In the genomic region with DNA sequence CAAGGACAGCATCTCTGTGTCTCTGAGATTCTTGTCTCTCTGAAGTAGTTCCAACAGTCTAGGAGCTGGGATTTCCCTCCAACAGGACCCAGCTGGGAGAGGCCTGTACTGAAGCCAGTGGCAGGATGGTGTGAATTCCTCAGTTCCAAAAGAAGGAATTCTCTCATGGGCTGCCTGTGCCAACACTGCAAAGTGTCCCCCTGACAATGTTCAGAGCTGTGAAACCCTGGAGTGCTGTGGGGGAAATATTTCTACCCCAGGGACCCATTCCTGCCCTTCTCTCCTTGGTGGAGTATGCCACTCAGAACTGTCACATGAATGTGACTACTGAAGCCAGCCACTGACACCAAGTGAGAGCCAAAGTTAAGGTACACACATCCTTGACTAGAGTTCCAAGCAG, we compare ENCODE assay signal across 17 mouse cellular contexts. TPM values are rescaled to one million over a fixed set of nuclear protein-coding genes. Genes with fewer than 3 reads are reported as not detected.
DNase-seq lines count a peak whose midpoint lies in the region; ATAC-seq and TF ChIP-seq lines count a peak whose summit lies in the region.
"Had no signal": no experiment of that assay in that cellular context is flagged by ENCODE, and none has a peak within 500 bp of the region (broad histone marks: within the 10 kb centered on the region; RNA-seq: fewer than 3 reads in every experiment).

No protein-coding gene starts in this region.

- ATAC-seq in heart, embryonic 13.5 days (ENCODE audit: extremely low read depth, insufficient number of reproducible peaks, low FRiP score, low TSS enrichment) = peak; percentile 31; the same call in 1 of the 2 replicates
- ATAC-seq in heart, postnatal 0 days (ENCODE audit: insufficient read depth, low read depth) = peak; percentile 88
- ATAC-seq: forebrain, embryonic 13.5 days; forebrain, postnatal 0 days; intestine, embryonic 16.5 days had no signal

- intact Hi-C loops in heart, postnatal 25 days (cut with DNase I) = no loop called here
- intact Hi-C loops in heart, postnatal 36 days (cut with DNase I) = no loop called here

- H3K9ac ChIP-seq in heart, embryonic 13.5 days = no peak overlapping the region
- no peak overlapping the region for H3K9ac ChIP-seq in heart, postnatal 0 days (replicated peaks; ENCODE audit: low read depth, low read length)
- H3K9ac ChIP-seq: forebrain, embryonic 13.5 days; forebrain, postnatal 0 days; hindbrain, embryonic 15.5 days had no signal

- no peaks in the 10 kb centered on the region for H3K9me3 ChIP-seq in heart, embryonic 13.5 days
- no peaks in the 10 kb centered on the region for H3K9me3 ChIP-seq in heart, postnatal 0 days (replicated peaks; ENCODE audit: control insufficient read depth, low read length)
- H3K9me3 ChIP-seq: embryonic facial prominence, embryonic 10.5 days; forebrain, embryonic 13.5 days; hindbrain, embryonic 15.5 days had no signal

- no peak for TF ChIP-seq CTCF in heart, postnatal 0 days (IDR thresholded peaks at IDR 0.05; ENCODE audit: low read depth)

- DNase-seq in heart, postnatal 25 days (ENCODE audit: low spot score) = no peak
- DNase-seq in heart, postnatal 0 days (ENCODE audit: low spot score) = peak; percentile 39
- DNase-seq in heart, postnatal 36 days = no peak
- DNase-seq in Muller cell, postnatal 12 days (ENCODE audit: inconsistent ontology term) = peak; percentile 49
- peak; percentile 29 for DNase-seq in heart, postnatal 4 days
- DNase-seq: adrenal gland, adult 8-10 months; adrenal gland, postnatal 36 days; cerebellum, adult 2 months; cerebellum, postnatal 10 days; forebrain, postnatal 0 days; gastrocnemius, postnatal 14 days; kidney, adult 2 months had no signal

- TF ChIP-seq EP300 in heart, postnatal 0 days (IDR thresholded peaks at IDR 0.05; ENCODE audit: low read depth) = no peak

- no peak overlapping the region for H3K4me2 ChIP-seq in heart, embryonic 13.5 days
- no peak overlapping the region for H3K4me2 ChIP-seq in heart, postnatal 0 days (ENCODE audit: low read depth, low read length)
- H3K4me2 ChIP-seq: forebrain, embryonic 13.5 days; hindbrain, embryonic 15.5 days had no signal

- H3K4me3 ChIP-seq in heart, embryonic 13.5 days = no peak overlapping the region
- no peak overlapping the region for H3K4me3 ChIP-seq in heart, postnatal 0 days (ENCODE audit: low read depth, low read length)
- H3K4me3 ChIP-seq: embryonic facial prominence, embryonic 10.5 days; forebrain, embryonic 13.5 days; hindbrain, embryonic 15.5 days had no signal

- peak overlapping the region; percentile 43 for H3K27ac ChIP-seq in heart, embryonic 13.5 days (replicated peaks)
- H3K27ac ChIP-seq in heart, postnatal 0 days (ENCODE audit: low read depth) = 0 out of 2 replicates have a peak overlapping the region, but pooled peaks have one; percentile 19
- H3K27ac ChIP-seq: embryonic facial prominence, embryonic 10.5 days; forebrain, embryonic 13.5 days; hindbrain, embryonic 15.5 days had no signal

- H3K36me3 ChIP-seq in heart, embryonic 13.5 days = no peaks in the 10 kb centered on the region
- no peaks in the 10 kb centered on the region for H3K36me3 ChIP-seq in heart, postnatal 0 days (replicated peaks; ENCODE audit: control insufficient read depth, insufficient read depth, low read length)
- H3K36me3 ChIP-seq: embryonic facial prominence, embryonic 10.5 days; hindbrain, embryonic 15.5 days had no signal

- H3K4me1 ChIP-seq in heart, embryonic 13.5 days = peaks cover 13% of the 10 kb centered on the region
- H3K4me1 ChIP-seq in heart, postnatal 0 days (ENCODE audit: control insufficient read depth, insufficient read depth) = no peaks in the 10 kb centered on the region
- H3K4me1 ChIP-seq: embryonic facial prominence, embryonic 10.5 days; forebrain, embryonic 13.5 days; hindbrain, embryonic 15.5 days had no signal

- no peaks in the 10 kb centered on the region for H3K27me3 ChIP-seq in heart, embryonic 13.5 days (replicated peaks)
- H3K27me3 ChIP-seq in heart, postnatal 0 days (ENCODE audit: control insufficient read depth, insufficient read depth, low read length) = no peaks in the 10 kb centered on the region
- H3K27me3 ChIP-seq: forebrain, embryonic 13.5 days; hindbrain, embryonic 15.5 days had no signal

RNA-seq across cellular contexts. Expression of a gene that starts 55.7 kb away (rescaled TPM):
- polyA plus RNA-seq in heart, embryonic 13.5 days (2015; fragmentation: Nextera tagmentation; extraction: Ambion mirVana) = 157 and 158 TPM in 2 replicates
- total RNA-seq in heart, postnatal 25 days (2021) = 10 to 100 TPM; 24.7 to 24.8 TPM
- total RNA-seq in heart, postnatal 0 days (2014; rRNA removed; ENCODE audit: low replicate concordance) = 33.3 and 34.5 TPM in 2 replicates
- 54.0 and 58.8 TPM in 2 replicates for polyA plus RNA-seq in heart, postnatal 0 days (2015; fragmentation: Nextera tagmentation; extraction: Ambion mirVana)
- total RNA-seq in heart, postnatal 36 days (2021) = 10 to 100 TPM; 21.5 to 23.6 TPM
- total RNA-seq in heart, postnatal 4 days (2021) = 10 to 100 TPM; 57.3 to 61.7 TPM

Comparison
In these comparisons a context has a peak if more than half of its experiments do, and no peak if none do; other contexts are left out.
1. DNase-seq: peak in heart, postnatal 0 days (single experiment), Muller cell, postnatal 12 days (single experiment) and heart, postnatal 4 days (single experiment); none in heart, postnatal 25 days (single experiment) and heart, postnatal 36 days (0 of 2).